Mouse (Mus musculus) v-Abl transformed pro-B cells (cell line): ENCODE measurements around the gene 1700109H08Rik.
"Not testable (repeated sequence)": the region's sequence is repeated elsewhere in the genome, so short reads cannot be mapped to it uniquely, and the experiment has no call there.

ENCODE experiments used
- in situ Hi-C, 2 experiments: fragments of 400-800 bp; cut with MboI; formaldehyde crosslinking; loops; one replicate each; pipeline ENCODE4 v1.15.1; 2025; ENCODE audit not compliant: unreplicated experiment in 2 of 2

Gene 1700109H08Rik

GRCm38 (mm10) chr5:3597171-3597570, 25.8 kb downstream of the 1700109H08Rik start:
- in situ Hi-C loops = loop anchor here (5.0 to 10.0 kb wide), 2 partner anchors 95 to 452 kb away; no protein-coding TSS in a partner anchor

DNA sequence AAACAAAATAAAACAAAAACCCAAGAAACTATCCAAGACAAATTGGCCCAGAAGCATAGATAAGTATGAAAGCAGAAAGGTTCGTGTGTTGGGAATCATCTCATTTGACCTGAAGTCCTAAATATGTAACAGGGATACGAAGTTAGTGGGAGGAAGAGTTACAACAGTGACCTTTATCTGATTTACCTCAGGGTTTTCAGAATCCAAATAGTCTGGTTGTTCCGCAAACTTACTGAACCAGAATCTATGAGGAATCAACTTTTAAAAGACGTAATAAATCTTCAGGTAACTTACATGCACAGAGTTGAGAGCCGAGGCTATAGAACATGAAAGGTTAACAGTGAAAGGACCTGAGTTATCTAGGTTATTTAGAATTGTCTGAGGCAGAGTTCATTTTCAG, 27.4 kb downstream of the 1700109H08Rik start:
- in situ Hi-C loops = loop anchor here (5.0 to 10.0 kb wide), 2 partner anchors 96 to 454 kb away; no protein-coding TSS in a partner anchor

GRCm38 (mm10) chr5:3600298-3600697, 28.9 kb downstream of the 1700109H08Rik start:
- in situ Hi-C loops = no loop called here

DNA sequence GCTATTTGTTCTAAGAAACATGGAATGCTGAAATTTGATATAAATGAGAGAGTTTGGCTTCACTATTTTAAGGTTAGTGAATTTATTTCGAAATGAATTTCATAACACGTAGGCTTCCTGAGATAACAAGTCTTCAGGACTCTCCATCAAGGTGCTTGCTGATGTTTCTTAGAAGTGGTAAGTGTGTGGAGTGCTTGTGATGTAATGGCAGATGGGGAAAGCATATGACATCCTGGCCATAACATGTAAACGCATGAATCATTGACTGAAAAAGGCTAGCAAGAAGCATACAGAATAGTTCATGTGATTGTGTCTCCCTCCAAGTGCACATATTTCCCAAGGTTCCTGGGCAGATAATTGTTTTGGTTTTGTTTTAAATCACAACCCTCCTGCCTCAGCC, 29.4 kb downstream of the 1700109H08Rik start:
- in situ Hi-C loops = no loop called here

DNA sequence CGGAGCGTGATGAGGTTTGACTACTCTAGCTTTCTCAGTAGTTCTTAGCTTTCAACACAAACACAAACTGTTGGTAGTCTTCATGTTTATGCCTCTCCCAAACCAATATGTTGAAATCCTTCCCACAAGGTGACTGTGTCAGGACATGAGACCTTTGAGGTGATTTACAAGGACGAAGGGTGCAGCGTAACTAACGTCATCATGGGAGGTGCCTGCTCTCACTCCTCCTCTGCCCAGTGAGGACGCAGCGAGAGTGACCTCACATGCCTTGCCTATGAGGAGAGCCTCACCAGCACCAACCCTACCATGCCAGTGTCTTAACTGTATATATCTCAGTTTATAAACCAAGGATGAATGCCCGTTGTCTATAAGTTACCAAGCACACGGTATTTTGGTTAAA, 35.7 kb downstream of the 1700109H08Rik start:
- in situ Hi-C loops = no loop called here

GRCm38 (mm10) chr5:3609241-3609640, 37.9 kb downstream of the 1700109H08Rik start:
- in situ Hi-C loops = no loop called here

DNA sequence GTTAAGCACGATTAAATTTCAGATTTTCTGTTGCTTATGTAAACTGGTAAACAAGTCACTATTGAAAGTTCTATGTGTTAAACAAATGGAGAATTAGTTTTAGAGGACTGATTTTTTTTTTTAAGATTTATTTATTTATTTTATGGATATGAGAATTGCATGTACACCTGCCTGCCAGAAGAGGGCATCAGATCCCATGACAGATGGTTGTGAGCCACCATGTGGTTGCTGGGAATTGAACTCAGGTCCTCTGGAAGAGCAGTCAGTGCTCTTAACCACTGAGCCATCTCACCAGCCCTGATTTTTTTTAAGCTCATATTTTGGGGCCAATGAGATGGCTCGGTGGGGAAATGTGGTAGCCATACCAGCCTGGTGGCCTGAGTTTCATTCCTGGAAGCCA, 40.5 kb downstream of the 1700109H08Rik start:
- in situ Hi-C loops = not testable (repeated sequence)

DNA sequence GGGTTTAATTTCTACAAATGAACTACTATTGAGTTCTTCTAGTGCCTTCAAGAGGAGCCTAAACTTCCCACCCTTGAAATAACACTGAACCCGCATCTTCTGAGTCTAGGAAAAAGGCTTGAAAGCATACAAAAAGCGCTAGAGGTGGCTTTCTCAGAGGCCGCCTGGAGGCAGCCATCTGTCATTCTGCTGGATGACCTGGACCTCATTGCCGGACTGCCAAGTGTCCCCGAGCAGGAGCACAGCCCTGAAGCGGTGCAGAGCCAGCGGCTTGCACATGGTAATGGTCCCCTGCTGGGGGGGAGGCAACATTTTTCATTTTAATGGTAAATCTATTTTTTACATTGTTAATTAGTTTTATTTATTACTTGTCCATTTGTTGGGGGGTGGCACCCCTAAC, 49.1 kb downstream of the 1700109H08Rik start:
- in situ Hi-C loops = no loop called here

GRCm38 (mm10) chr5:3630055-3630454, 58.7 kb downstream of the 1700109H08Rik start:
- in situ Hi-C loops = loop anchor here (10.0 to 25.0 kb wide), 3 partner anchors 432 to 1282 kb away; no protein-coding TSS in a partner anchor

GRCm38 (mm10) chr5:3631512-3632271, 60.3 kb downstream of the 1700109H08Rik start:
- in situ Hi-C loops = loop anchor here (10.0 to 25.0 kb wide), 3 partner anchors 431 to 1281 kb away; no protein-coding TSS in a partner anchor

GRCm38 (mm10) chr5:3632285-3632684, 60.9 kb downstream of the 1700109H08Rik start:
- in situ Hi-C loops = loop anchor here (10.0 to 25.0 kb wide), 3 partner anchors 430 to 1280 kb away; no protein-coding TSS in a partner anchor

GRCm38 (mm10) chr5:3633315-3633714, 61.9 kb downstream of the 1700109H08Rik start:
- in situ Hi-C loops = loop anchor here (10.0 to 25.0 kb wide), 3 partner anchors 429 to 1279 kb away; no protein-coding TSS in a partner anchor

GRCm38 (mm10) chr5:3633951-3634350, 62.6 kb downstream of the 1700109H08Rik start:
- in situ Hi-C loops = loop anchor here (10.0 to 25.0 kb wide), 3 partner anchors 428 to 1278 kb away; no protein-coding TSS in a partner anchor
